Mouse (Mus musculus) cerebellum, adult 9-10 months (tissue): ENCODE data around the gene Adtrp.
A peak's percentile ranks its signal among the peaks of the same experiment; 100 is the strongest.

Source experiments
- DNase-seq: peaks from one replicate; pipeline ENCODE4 v3.0.0; 2022

Gene Adtrp

GRCm38 (mm10) chr13:41773812-41774376 lies 73.6 kb downstream of the Adtrp start:
- no peak for DNase-seq

GRCm38 (mm10) chr13:41771061-41771460 lies 76.4 kb downstream of the Adtrp start:
- no peak for DNase-seq

- no peak for DNase-seq
Measured at GRCm38 (mm10) chr13:41767941-41768340, 79.5 kb downstream of the Adtrp start.

- DNase-seq, result no peak
Measured at GRCm38 (mm10) chr13:41761986-41762385, 85.5 kb downstream of the Adtrp start.

GRCm38 (mm10) chr13:41760484-41760883 lies 87.0 kb downstream of the Adtrp start:
- peak; percentile 35 for DNase-seq

- DNase-seq, result peak; percentile 55
Measured at GRCm38 (mm10) chr13:41758550-41759465, 88.7 kb downstream of the Adtrp start.

- DNase-seq, result no peak
Measured at GRCm38 (mm10) chr13:41753114-41753513, 94.4 kb downstream of the Adtrp start.

- no peak for DNase-seq
Measured at GRCm38 (mm10) chr13:41750481-41750880, 97.0 kb downstream of the Adtrp start.

- DNase-seq, result no peak
Measured at GRCm38 (mm10) chr13:41748866-41749265, 98.6 kb downstream of the Adtrp start.

GRCm38 (mm10) chr13:41747691-41748090 lies 99.8 kb downstream of the Adtrp start:
- DNase-seq, result no peak

GRCm38 (mm10) chr13:41746971-41747615 lies 100.4 kb downstream of the Adtrp start:
- peak; percentile 73 for DNase-seq

GRCm38 (mm10) chr13:41740456-41741085 lies 106.9 kb downstream of the Adtrp start:
- no peak for DNase-seq

- peak; percentile 23 for DNase-seq
Measured at GRCm38 (mm10) chr13:41737628-41738309, 109.7 kb downstream of the Adtrp start.

- no peak for DNase-seq
Measured at GRCm38 (mm10) chr13:41729660-41730059, 117.8 kb downstream of the Adtrp start.

- no peak for DNase-seq
Measured at GRCm38 (mm10) chr13:41727803-41728202, 119.7 kb downstream of the Adtrp start.

GRCm38 (mm10) chr13:41719331-41719730 lies 128.2 kb downstream of the Adtrp start:
- no peak for DNase-seq

GRCm38 (mm10) chr13:41718051-41718450 lies 129.4 kb downstream of the Adtrp start:
- no peak for DNase-seq
